Mouse (Mus musculus) midbrain, embryonic 14.5 days (tissue): ENCODE measurements around the gene B4galt7. TPM values are rescaled to one million over a fixed set of nuclear protein-coding genes. Genes with fewer than 3 reads are reported as not detected.
A peak's percentile ranks its signal among the peaks of the same experiment; 100 is the strongest.
"Not testable (repeated sequence)": the region's sequence is repeated elsewhere in the genome, so short reads cannot be mapped to it uniquely, and the experiment has no call there.

ENCODE experiments used
- ATAC-seq: fragments of 200-750 bp; cut with Nextera tagmentation; 2 replicates; pipeline ENCODE4 v1.8.0; 2017; ENCODE audit warnings: moderate number of reproducible peaks, moderate library complexity; ENCODE audit not compliant: low FRiP score, low TSS enrichment
- DNase-seq: peaks from one replicate; pipeline ENCODE4 v3.0.0-alpha.2; 2015
- H3K27ac ChIP-seq: fragments of 300-500 bp; sonication (generic); replicated peaks from 2 replicates; pipeline ENCODE4 v1.5.1; 2014; ENCODE audit warnings: mild to moderate bottlenecking, low read depth, low read length, moderate library complexity
- H3K27me3 ChIP-seq: fragments of 300-500 bp; sonication (generic); 2 replicates; pipeline ENCODE4 v1.6.1; 2014; ENCODE audit warnings: low read length, control low read depth, mixed read lengths; ENCODE audit not compliant: control insufficient read depth, insufficient read depth
- H3K36me3 ChIP-seq: fragments of 300-500 bp; sonication (generic); 2 replicates; pipeline ENCODE4 v1.6.1; 2014; ENCODE audit warnings: low read length, control low read depth; ENCODE audit not compliant: control insufficient read depth, insufficient read depth
- H3K4me1 ChIP-seq: fragments of 300-500 bp; sonication (generic); 2 replicates; pipeline ENCODE4 v1.6.1; 2014; ENCODE audit warnings: mild to moderate bottlenecking, antibody characterized with exemption, low read length, control low read depth; ENCODE audit not compliant: control insufficient read depth, insufficient read depth
- H3K4me2 ChIP-seq: fragments of 300-500 bp; sonication (generic); 2 replicates; pipeline ENCODE4 v1.6.1; 2014; ENCODE audit warnings: mild to moderate bottlenecking, low read length, moderate library complexity
- H3K4me3 ChIP-seq: fragments of 300-500 bp; sonication (generic); replicated peaks from 2 replicates; pipeline ENCODE4 v1.5.1; 2014; ENCODE audit warnings: low read depth, low read length
- H3K9ac ChIP-seq: fragments of 300-500 bp; sonication (generic); replicated peaks from 2 replicates; pipeline ENCODE4 v1.6.1; 2014; ENCODE audit warnings: mild to moderate bottlenecking, low read length, moderate library complexity
- H3K9me3 ChIP-seq: fragments of 300-500 bp; sonication (generic); 2 replicates; pipeline ENCODE4 v1.6.1; 2016; ENCODE audit warnings: low read length, control low read depth, mixed read lengths; ENCODE audit not compliant: control insufficient read depth
- WGBS: fragments of 180-500 bp; shearing (Covaris S2); extraction: QIAGEN DNeasy Blood & Tissue Kit; methylation state at CpG from one replicate; pipeline ENCODE4 v1.1.7; 2014; 5-methylcytosine and 5-hydroxymethylcytosine counted together
- polyA plus RNA-seq: library from polyadenylated mRNA; unstranded; fragments of >200 nt; fragmentation: Nextera tagmentation; extraction: Ambion mirVana; gene quantifications from 2 replicates; pipeline ENCODE4 v1.2.1, GENCODE M21; 2014

Gene B4galt7
- polyA plus RNA-seq, 1 experiment from 2014 or later, result 24.5 TPM

- ATAC-seq (no peak), DNase-seq (no peak)
- Histone ChIP-seq H3K4me3 (no peak overlapping the region), H3K4me1 (no peaks in the 10 kb centered on the region), H3K27me3 (no peaks in the 10 kb centered on the region), H3K9ac (no peak overlapping the region), H3K27ac (no peak overlapping the region), H3K36me3 (peaks cover 67% of the 10 kb centered on the region), H3K4me2 (no peak overlapping the region), H3K9me3 (no peaks in the 10 kb centered on the region)
- WGBS, result 85% methylated on average over 10 of the region's 10 CpGs
Measured at GRCm38 (mm10) chr13:55606899-55607623, 7.4 kb downstream of the B4galt7 start.

GRCm38 (mm10) chr13:55607624-55608006 is 7.9 kb downstream of the B4galt7 start:
- H3K27ac ChIP-seq, result no peak overlapping the region
- no peaks in the 10 kb centered on the region for H3K27me3 ChIP-seq
- H3K4me3 ChIP-seq, result no peak overlapping the region
- H3K4me2 ChIP-seq, result no peak overlapping the region
- no peaks in the 10 kb centered on the region for H3K4me1 ChIP-seq
- peaks cover 67% of the 10 kb centered on the region for H3K36me3 ChIP-seq
- H3K9me3 ChIP-seq, result no peaks in the 10 kb centered on the region
- no peak overlapping the region for H3K9ac ChIP-seq
- 89% methylated on average over 2 of the region's 2 CpGs for WGBS
- no peak for DNase-seq
- no peak for ATAC-seq

- Histone ChIP-seq H3K4me3 (no peak overlapping the region), H3K4me1 (no peaks in the 10 kb centered on the region), H3K27ac (no peak overlapping the region), H3K9me3 (no peaks in the 10 kb centered on the region), H3K4me2 (no peak overlapping the region), H3K36me3 (peaks cover 43% of the 10 kb centered on the region), H3K27me3 (no peaks in the 10 kb centered on the region), H3K9ac (no peak overlapping the region)
- ATAC-seq (no peak), DNase-seq (no peak)
- 88% methylated on average over 7 of the region's 7 CpGs for WGBS
Measured at GRCm38 (mm10) chr13:55611996-55612395, 12.3 kb downstream of the B4galt7 start.

GRCm38 (mm10) chr13:55613471-55613870 is 13.8 kb downstream of the B4galt7 start:
- ATAC-seq (no peak), DNase-seq (no peak)
- no peak overlapping the region for H3K4me3 ChIP-seq
- no peaks in the 10 kb centered on the region for H3K27me3 ChIP-seq
- no peak overlapping the region for H3K9ac ChIP-seq
- no peak overlapping the region for H3K4me2 ChIP-seq
- 53% methylated on average over 5 of the region's 5 CpGs for WGBS
- H3K4me1 ChIP-seq, result no peaks in the 10 kb centered on the region
- no peak overlapping the region for H3K27ac ChIP-seq
- peaks cover 28% of the 10 kb centered on the region for H3K36me3 ChIP-seq
- no peaks in the 10 kb centered on the region for H3K9me3 ChIP-seq

GRCm38 (mm10) chr13:55619328-55619727 is 19.6 kb downstream of the B4galt7 start:
- DNase-seq, result no peak
- ATAC-seq, result no peak
- 94% methylated on average over 4 of the region's 4 CpGs for WGBS
- H3K27ac ChIP-seq, result no peak overlapping the region
- no peaks in the 10 kb centered on the region for H3K36me3 ChIP-seq
- H3K9me3 ChIP-seq, result no peaks in the 10 kb centered on the region
- no peak overlapping the region for H3K9ac ChIP-seq
- H3K4me2 ChIP-seq, result no peak overlapping the region
- H3K27me3 ChIP-seq, result no peaks in the 10 kb centered on the region
- no peak overlapping the region for H3K4me3 ChIP-seq
- H3K4me1 ChIP-seq, result peaks cover 9% of the 10 kb centered on the region

GRCm38 (mm10) chr13:55620275-55620674 is 20.6 kb downstream of the B4galt7 start:
- DNase-seq, result no peak
- no peak for ATAC-seq
- H3K9ac ChIP-seq, result no peak overlapping the region
- H3K9me3 ChIP-seq, result no peaks in the 10 kb centered on the region
- H3K4me2 ChIP-seq, result no peak overlapping the region
- no peak overlapping the region for H3K4me3 ChIP-seq
- H3K4me1 ChIP-seq, result peaks cover 14% of the 10 kb centered on the region
- H3K36me3 ChIP-seq, result 0 out of 2 replicates have a peak, but pooled peaks cover 5% of the 10 kb centered on the region
- WGBS, result 90% methylated on average over 2 of the region's 2 CpGs
- no peaks in the 10 kb centered on the region for H3K27me3 ChIP-seq
- H3K27ac ChIP-seq, result no peak overlapping the region

- WGBS, result 27% methylated on average over 20 of the region's 20 CpGs
- 0 out of 2 replicates have a peak, but pooled peaks have one; percentile 13 for ATAC-seq
Measured at GRCm38 (mm10) chr13:55622156-55622648, 22.5 kb downstream of the B4galt7 start.

GRCm38 (mm10) chr13:55622649-55623541 is 23.2 kb downstream of the B4galt7 start, which contains the start of gene Caml:
TSS of gene Caml (plus strand) at chr13:55623005.
- WGBS, result under 1% methylated on average over 59 of the region's 59 CpGs
- H3K4me2 ChIP-seq, result peak within 1 kb of the TSS; percentile 62
- H3K27ac ChIP-seq, result peak within 1 kb of the TSS; percentile 96
- H3K27me3 ChIP-seq, result no peaks in the 10 kb centered on the region
- H3K36me3 ChIP-seq, result peaks cover 24% of the 10 kb centered on the region
- ATAC-seq, result peak; percentile 97
- H3K9me3 ChIP-seq, result no peaks in the 10 kb centered on the region
- peak; percentile 96 for DNase-seq
- H3K4me1 ChIP-seq, result peaks cover 14% of the 10 kb centered on the region
- peak within 1 kb of the TSS; percentile 65 for H3K4me3 ChIP-seq
- H3K9ac ChIP-seq, result peak within 1 kb of the TSS; percentile 72

More at GRCm38 (mm10) chr13:55622156-55622648, 22.5 kb downstream of the B4galt7 start:
- peak overlapping the region; percentile 96 for H3K27ac ChIP-seq
- not testable (repeated sequence) for H3K27me3 ChIP-seq, H3K9me3 ChIP-seq
- H3K36me3 ChIP-seq, result peaks cover 20% of the 10 kb centered on the region; the same call in 1 of the 2 replicates
- peaks cover 14% of the 10 kb centered on the region for H3K4me1 ChIP-seq
- H3K4me3 ChIP-seq, result peak overlapping the region; percentile 65
- peak overlapping the region; percentile 62 for H3K4me2 ChIP-seq
- DNase-seq, result peak; percentile 41
- peak overlapping the region; percentile 72 for H3K9ac ChIP-seq
